Mouse (Mus musculus) neural tube, embryonic 13.5 days (tissue): ENCODE measurements around the gene Wscd2. TPM values are rescaled to one million over a fixed set of nuclear protein-coding genes. Genes with fewer than 3 reads are reported as not detected.

Experiments
- polyA plus RNA-seq: library from polyadenylated mRNA; unstranded; fragments of >200 nt; fragmentation: Nextera tagmentation; extraction: Ambion mirVana; gene quantifications from 2 replicates; pipeline ENCODE4 v1.2.1, GENCODE M21; 2015

Gene Wscd2
- polyA plus RNA-seq, 1 experiment from 2014 or later: 16.3 TPM

Other genes starting within 250 kb of the Wscd2 start
- 13.0 and 16.5 TPM in 2 replicates for gene Sgsm1, start 179.5 kb upstream of the Wscd2 start, polyA plus RNA-seq
- not detected in 2 replicates for gene Aym1, start 133.0 kb upstream of the Wscd2 start, polyA plus RNA-seq
- 2.2 and 2.6 TPM in 2 replicates for gene Cmklr1, start 160.1 kb downstream of the Wscd2 start, polyA plus RNA-seq
- gene 1700069L16Rik, start 234.4 kb downstream of the Wscd2 start, polyA plus RNA-seq: not detected in 2 replicates
- gene Ficd, start 245.5 kb downstream of the Wscd2 start, polyA plus RNA-seq: 7.9 and 8.2 TPM in 2 replicates